Mouse (Mus musculus): Measurements from ENCODE around the gene Ppp2r3a.

DNA sequence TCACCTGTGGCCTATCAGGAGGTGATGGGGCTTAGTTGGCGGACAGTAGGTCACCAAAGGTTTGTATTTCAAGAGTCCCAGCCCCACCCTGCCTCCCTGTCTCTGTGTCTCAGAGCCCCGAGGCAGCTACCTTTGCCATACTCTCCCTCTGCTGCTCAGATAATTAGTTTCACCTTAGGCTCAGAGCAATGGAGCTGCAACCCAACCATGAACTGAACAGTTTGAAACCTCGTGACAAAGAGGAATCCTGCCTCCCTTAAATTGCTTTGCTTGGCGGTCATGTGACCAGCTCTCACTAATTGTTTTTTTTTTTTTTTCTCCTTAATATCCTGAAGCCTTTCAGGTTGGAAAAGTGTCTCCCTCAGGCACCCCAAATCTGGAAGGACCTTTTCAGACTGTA is 9.8 kb upstream of the Ppp2r3a start:
- TF ChIP-seq CTCF (IDR thresholded peaks at IDR 0.05; ENCODE audit: borderline replicate concordance, extremely low read depth, insufficient read depth, insufficient read length): no peak
- TF ChIP-seq POLR2A (IDR thresholded peaks at IDR 0.05; ENCODE audit: borderline replicate concordance, extremely low read depth, insufficient read depth, insufficient read length, poor library complexity, severe bottlenecking): no peak

Measured in brain, embryonic 14.5 days (tissue).